Mouse (Mus musculus): ENCODE measurements at regions not wholly inside any gene's neighbourhood (a gene's known extent, or its start where the extent isn't known, plus 50 kb on each side); places are given as distances from the start of the nearest gene placed in this dataset.

DNA sequence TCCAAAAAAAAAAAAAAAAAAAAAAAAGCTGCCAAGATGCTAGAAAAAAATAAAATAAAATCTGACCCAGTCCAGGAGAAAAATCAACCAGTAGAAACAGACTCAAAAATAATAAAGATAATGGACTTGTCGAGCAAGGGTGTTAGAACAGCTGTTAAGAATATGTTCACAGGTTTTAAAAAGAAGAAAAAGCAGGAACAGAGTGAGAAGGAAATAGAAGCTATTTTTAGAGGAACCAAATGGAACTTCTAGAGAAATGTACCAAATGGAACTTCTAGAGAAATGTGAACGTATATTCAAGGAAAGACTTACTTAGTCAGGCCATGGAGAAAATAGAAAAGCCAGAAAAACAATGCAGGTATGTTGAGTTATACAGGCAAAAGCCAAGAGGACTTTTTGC is 662.4 kb upstream of the Jmjd1c start:
- no peaks in the 10 kb centered on the region for H3K4me1 ChIP-seq (ENCODE audit: control insufficient read depth, insufficient read depth, low read length)
- WGBS = 81% methylated on average over 2 of the region's 2 CpGs
- no peak overlapping the region for H3K27ac ChIP-seq (ENCODE audit: insufficient read depth, low read depth, low read length)
- H3K4me3 ChIP-seq (ENCODE audit: insufficient read depth, low read depth, low read length) = no peak overlapping the region
- TF ChIP-seq POLR2A (IDR thresholded peaks at IDR 0.05; ENCODE audit: insufficient read depth, low read depth, low read length) (no peak), CTCF (IDR thresholded peaks at IDR 0.05; ENCODE audit: insufficient read depth, low read depth, low read length) (no peak)

DNA sequence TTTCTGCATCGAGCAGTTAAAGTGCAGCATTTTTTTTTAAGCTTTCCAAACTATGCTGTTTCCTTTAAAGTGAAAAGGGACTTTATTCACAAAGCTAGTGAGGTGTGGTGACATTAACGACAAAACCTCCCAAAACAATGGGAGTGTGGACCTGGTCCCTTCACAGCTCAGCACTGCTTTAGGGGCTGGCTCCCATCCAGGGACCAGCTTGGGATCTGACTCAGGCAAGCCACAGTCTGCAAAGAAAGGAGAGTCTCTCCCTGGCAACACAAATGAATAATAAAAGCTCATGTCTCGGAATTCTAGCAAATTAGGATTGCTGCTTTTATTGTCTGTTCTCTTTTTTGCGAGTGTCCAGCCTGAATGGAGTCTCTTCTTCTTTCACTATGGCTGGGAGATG is 625.2 kb upstream of the Jmjd1c start:
- no peak overlapping the region for H3K27ac ChIP-seq (ENCODE audit: insufficient read depth, low read depth, low read length)
- TF ChIP-seq POLR2A (IDR thresholded peaks at IDR 0.05; ENCODE audit: insufficient read depth, low read depth, low read length) (no peak), CTCF (IDR thresholded peaks at IDR 0.05; ENCODE audit: insufficient read depth, low read depth, low read length) (no peak)
- no peak overlapping the region for H3K4me3 ChIP-seq (ENCODE audit: insufficient read depth, low read depth, low read length)
- 0 out of 2 replicates have a peak, but pooled peaks cover 2% of the 10 kb centered on the region for H3K4me1 ChIP-seq (ENCODE audit: control insufficient read depth, insufficient read depth, low read length)
- 17% methylated on average over 4 of the region's 4 CpGs for WGBS

DNA sequence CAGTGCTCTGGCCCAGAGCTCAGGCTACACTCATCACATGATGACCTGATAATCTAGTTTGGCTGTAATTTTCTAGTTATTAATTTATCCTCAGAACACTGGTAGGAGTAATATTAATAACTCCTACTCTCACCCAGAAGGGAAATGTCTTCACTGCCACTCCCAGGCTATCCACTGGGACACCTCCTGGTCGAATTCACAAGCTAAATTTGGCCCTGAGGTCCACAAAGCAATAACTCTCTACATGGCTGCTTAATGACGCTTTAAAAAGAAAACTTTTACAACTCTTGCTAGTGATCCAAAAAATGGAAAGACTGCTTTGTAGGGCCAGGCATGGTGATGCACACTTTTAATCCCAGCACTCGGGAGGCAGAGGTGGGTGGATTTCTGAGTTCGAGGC is 623.9 kb upstream of the Jmjd1c start:
- no peak for TF ChIP-seq CTCF (IDR thresholded peaks at IDR 0.05; ENCODE audit: insufficient read depth, low read depth, low read length)
- no peak overlapping the region for H3K4me3 ChIP-seq (ENCODE audit: insufficient read depth, low read depth, low read length)

DNA sequence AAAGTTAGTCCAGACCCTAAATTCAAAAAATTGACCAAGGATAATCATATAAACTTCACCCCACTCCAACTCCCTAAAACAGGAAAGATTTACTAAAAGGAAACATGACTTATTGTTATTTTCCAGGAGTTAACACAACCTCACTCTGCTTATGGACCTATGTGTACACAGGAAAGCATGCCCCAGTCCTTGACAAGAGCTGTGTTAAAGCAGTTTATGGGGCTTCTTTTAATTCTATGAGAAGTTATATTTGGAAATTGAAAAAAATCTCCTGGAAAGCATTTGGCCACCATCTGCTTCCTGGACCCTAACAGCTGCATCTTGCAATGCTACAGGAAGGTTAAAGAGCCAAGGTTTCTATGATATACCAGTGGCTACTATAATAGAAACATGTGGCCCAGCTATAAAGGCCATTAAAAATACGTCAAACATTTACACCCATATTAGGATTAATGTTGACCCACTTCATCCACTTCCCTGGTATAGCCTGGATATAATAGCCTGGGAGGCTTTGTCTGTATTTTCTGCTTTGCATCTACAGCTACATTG is 620.7 kb upstream of the Jmjd1c start:
- TF ChIP-seq CTCF (IDR thresholded peaks at IDR 0.05; ENCODE audit: insufficient read depth, low read depth, low read length) (no peak), POLR2A (IDR thresholded peaks at IDR 0.05; ENCODE audit: insufficient read depth, low read depth, low read length) (no peak)
- 94% methylated on average over 1 of the region's 1 CpGs for WGBS
- no peak overlapping the region for H3K4me3 ChIP-seq (ENCODE audit: insufficient read depth, low read depth, low read length)
- H3K27ac ChIP-seq (ENCODE audit: insufficient read depth, low read depth, low read length) = no peak overlapping the region
- 0 out of 2 replicates have a peak, but pooled peaks cover 2% of the 10 kb centered on the region for H3K4me1 ChIP-seq (ENCODE audit: control insufficient read depth, insufficient read depth, low read length)

More for the DNA sequence above, 623.9 kb upstream of the Jmjd1c start:
- Histone ChIP-seq H3K4me1 (ENCODE audit: control insufficient read depth, insufficient read depth, low read length) (0 out of 2 replicates have a peak, but pooled peaks cover 2% of the 10 kb centered on the region), H3K27ac (ENCODE audit: insufficient read depth, low read depth, low read length) (no peak overlapping the region)
- 86% methylated on average over 4 of the region's 4 CpGs for WGBS

DNA sequence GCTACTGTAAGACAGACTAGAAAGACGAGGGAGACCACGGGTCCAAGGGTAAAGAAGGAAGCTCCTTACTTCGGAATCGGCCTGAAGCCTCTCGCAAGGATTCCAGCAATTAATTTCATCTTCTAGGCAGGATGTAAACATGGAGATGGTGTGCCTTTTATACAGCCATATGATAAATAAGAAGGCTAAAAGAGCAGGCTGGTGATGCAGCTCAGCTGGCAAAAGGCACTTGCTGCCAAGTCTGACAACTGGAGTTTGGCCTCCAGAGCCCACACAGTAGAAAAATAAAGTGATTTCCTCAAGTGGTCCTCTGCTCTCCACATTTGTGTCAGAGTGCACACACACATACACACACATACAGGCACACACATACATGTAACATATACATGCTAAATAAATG is 605.1 kb upstream of the Jmjd1c start:
- Histone ChIP-seq H3K27ac (ENCODE audit: insufficient read depth, low read depth, low read length) (no peak overlapping the region), H3K4me1 (ENCODE audit: control insufficient read depth, insufficient read depth, low read length) (no peaks in the 10 kb centered on the region), H3K4me3 (ENCODE audit: insufficient read depth, low read depth, low read length) (no peak overlapping the region)
- WGBS = 79% methylated on average over 5 of the region's 5 CpGs
- TF ChIP-seq POLR2A (IDR thresholded peaks at IDR 0.05; ENCODE audit: insufficient read depth, low read depth, low read length) = no peak
- no peak for TF ChIP-seq CTCF (IDR thresholded peaks at IDR 0.05; ENCODE audit: insufficient read depth, low read depth, low read length)

DNA sequence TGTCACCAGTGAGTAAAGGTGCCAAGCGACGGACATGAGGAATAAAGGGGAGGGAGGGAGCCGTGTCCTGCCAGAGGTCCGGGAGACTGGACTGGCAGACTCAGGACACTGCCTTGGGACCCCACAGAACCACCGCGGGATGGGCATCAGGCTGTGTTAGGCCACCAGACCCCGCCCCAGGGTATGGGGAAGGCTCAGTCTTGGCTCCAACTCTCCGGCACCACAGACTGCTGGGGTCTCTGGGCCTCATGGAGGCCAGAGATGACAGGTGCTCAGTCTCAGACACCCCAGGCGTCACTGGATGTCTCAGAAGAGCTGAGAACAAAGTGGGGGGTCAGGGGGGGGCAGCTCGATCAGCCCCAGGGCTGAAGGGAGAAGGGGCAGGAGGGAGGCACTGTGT is 604.1 kb upstream of the Jmjd1c start:
- 73% methylated on average over 10 of the region's 10 CpGs for WGBS
- TF ChIP-seq CTCF (IDR thresholded peaks at IDR 0.05; ENCODE audit: insufficient read depth, low read depth, low read length) (no peak), POLR2A (IDR thresholded peaks at IDR 0.05; ENCODE audit: insufficient read depth, low read depth, low read length) (no peak)
- no peak overlapping the region for H3K4me3 ChIP-seq (ENCODE audit: insufficient read depth, low read depth, low read length)
- no peak overlapping the region for H3K27ac ChIP-seq (ENCODE audit: insufficient read depth, low read depth, low read length)
- no peaks in the 10 kb centered on the region for H3K4me1 ChIP-seq (ENCODE audit: control insufficient read depth, insufficient read depth, low read length)

DNA sequence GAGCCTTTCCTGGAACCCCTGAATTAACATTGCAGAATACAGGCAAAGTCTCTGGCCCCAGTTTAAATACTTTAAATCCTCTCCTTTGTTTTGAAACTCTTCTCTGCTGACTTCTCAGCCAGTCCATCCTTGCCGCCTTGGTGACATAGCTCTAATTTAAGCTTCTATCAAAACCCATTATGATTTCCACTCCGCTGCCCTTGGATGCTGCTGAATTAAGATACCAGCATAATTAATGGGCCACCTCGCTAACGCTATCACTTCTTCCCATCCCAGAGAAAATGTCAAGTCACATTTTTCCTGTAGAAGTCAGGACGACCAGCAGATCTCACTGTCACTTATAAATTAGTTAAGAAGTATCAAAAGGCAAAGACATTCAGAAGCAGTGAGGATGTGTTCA is 556.1 kb upstream of the Jmjd1c start:
- no peaks in the 10 kb centered on the region for H3K4me1 ChIP-seq (ENCODE audit: control insufficient read depth, insufficient read depth, low read length)
- H3K4me3 ChIP-seq (ENCODE audit: insufficient read depth, low read depth, low read length) = no peak overlapping the region
- TF ChIP-seq CTCF (IDR thresholded peaks at IDR 0.05; ENCODE audit: insufficient read depth, low read depth, low read length) (no peak), POLR2A (IDR thresholded peaks at IDR 0.05; ENCODE audit: insufficient read depth, low read depth, low read length) (no peak)
- no peak overlapping the region for H3K27ac ChIP-seq (ENCODE audit: insufficient read depth, low read depth, low read length)
- 67% methylated on average over 5 of the region's 5 CpGs for WGBS

DNA sequence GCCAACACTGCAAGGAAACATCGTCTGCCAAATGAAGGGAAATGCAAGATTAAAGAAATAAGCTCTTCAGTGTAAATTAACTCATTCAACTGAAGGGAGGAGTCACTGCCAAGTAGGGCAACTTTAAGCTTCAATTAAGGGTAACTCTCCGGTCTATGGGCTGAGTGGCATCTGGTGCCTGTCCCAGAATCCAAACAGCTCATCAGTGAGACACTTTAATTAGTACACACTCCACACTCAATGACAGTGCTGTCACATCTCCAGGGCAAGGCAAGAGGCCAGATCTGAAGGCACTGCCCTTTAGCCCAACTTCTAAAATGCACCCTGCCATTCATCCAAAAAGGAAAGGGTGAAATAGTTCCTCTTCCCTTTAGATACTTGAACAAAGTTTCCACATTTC is 549.3 kb upstream of the Jmjd1c start:
- Histone ChIP-seq H3K4me3 (ENCODE audit: insufficient read depth, low read depth, low read length) (no peak overlapping the region), H3K4me1 (ENCODE audit: control insufficient read depth, insufficient read depth, low read length) (no peaks in the 10 kb centered on the region), H3K27ac (ENCODE audit: insufficient read depth, low read depth, low read length) (no peak overlapping the region)
- WGBS = 28% methylated on average over 2 of the region's 2 CpGs
- no peak for TF ChIP-seq CTCF (IDR thresholded peaks at IDR 0.05; ENCODE audit: insufficient read depth, low read depth, low read length)
- TF ChIP-seq POLR2A (IDR thresholded peaks at IDR 0.05; ENCODE audit: insufficient read depth, low read depth, low read length) = no peak

DNA sequence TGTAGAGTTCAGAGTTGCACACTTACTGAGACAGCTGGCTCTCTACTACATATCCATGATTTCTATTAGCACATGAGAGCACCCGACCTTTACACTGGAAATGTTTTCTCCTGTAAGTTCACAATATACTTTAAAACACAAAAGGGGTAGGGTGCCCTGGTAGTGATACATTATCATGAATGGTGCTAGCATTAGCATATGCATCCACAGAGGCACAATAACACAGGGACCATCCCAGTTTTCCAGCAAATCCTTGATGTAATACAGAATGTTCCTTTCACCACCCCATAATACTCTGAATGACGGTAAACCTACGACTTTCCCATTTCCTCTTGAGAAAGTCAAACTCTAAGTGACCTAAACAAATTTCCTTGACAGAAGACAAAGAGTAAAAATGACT is 548.3 kb upstream of the Jmjd1c start:
- TF ChIP-seq POLR2A (IDR thresholded peaks at IDR 0.05; ENCODE audit: insufficient read depth, low read depth, low read length) (no peak), CTCF (IDR thresholded peaks at IDR 0.05; ENCODE audit: insufficient read depth, low read depth, low read length) (no peak)
- WGBS = 68% methylated on average over 3 of the region's 3 CpGs
- Histone ChIP-seq H3K27ac (ENCODE audit: insufficient read depth, low read depth, low read length) (no peak overlapping the region), H3K4me3 (ENCODE audit: insufficient read depth, low read depth, low read length) (no peak overlapping the region), H3K4me1 (ENCODE audit: control insufficient read depth, insufficient read depth, low read length) (no peaks in the 10 kb centered on the region)

DNA sequence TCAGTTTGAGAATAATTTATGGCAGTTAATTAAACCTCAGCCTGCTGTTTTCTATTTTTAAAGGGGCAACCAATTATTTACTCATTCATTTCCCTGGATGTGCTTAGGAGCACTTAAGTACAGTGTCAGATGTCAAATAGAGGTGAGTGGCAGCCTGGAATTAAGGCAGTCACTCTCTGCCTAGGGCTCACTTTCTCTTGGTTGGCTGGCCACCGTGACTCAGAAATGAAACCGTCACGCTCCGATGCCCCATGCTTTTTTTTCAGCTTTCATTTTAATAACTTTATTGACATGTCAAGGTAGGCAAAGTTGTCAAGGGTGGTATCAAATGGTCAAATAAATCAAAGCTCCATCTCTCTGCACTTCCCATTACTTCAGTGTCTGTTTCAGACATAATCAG is 547.9 kb upstream of the Jmjd1c start:
- H3K27ac ChIP-seq (ENCODE audit: insufficient read depth, low read depth, low read length) = no peak overlapping the region
- 48% methylated on average over 4 of the region's 4 CpGs for WGBS
- H3K4me3 ChIP-seq (ENCODE audit: insufficient read depth, low read depth, low read length) = no peak overlapping the region
- TF ChIP-seq POLR2A (IDR thresholded peaks at IDR 0.05; ENCODE audit: insufficient read depth, low read depth, low read length) (no peak), CTCF (IDR thresholded peaks at IDR 0.05; ENCODE audit: insufficient read depth, low read depth, low read length) (no peak)
- no peaks in the 10 kb centered on the region for H3K4me1 ChIP-seq (ENCODE audit: control insufficient read depth, insufficient read depth, low read length)
